In the genomic region with DNA sequence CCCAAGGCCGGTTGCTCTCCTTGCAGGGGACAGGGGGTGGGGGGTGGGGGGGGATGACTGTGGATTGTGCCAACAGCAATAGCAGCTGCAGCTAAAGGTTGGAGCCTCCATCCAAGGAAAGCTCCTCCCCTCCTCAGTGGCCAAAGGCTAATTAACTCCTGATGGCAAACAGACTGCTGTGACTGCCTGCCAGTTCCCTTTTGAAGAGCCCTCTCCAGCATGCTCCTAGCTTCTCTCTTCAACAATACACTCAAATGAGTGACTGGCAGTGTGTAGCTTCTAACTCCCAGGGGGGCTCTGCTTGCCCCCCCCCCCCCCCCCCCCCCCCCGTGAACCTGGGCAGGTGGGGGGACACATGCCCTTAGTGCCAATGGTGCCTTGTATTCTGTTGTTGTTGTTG, we compare ENCODE assay signal across 10 mouse cellular contexts.
DNase-seq lines count a peak whose midpoint lies in the region; ATAC-seq and TF ChIP-seq lines count a peak whose summit lies in the region.
"Had no signal": no experiment of that assay in that cellular context is flagged by ENCODE, and none has a peak within 500 bp of the region (broad histone marks: within the 10 kb centered on the region; RNA-seq: fewer than 3 reads in every experiment).

No protein-coding gene starts in this region.

- TF ChIP-seq EP300 in liver, postnatal 0 days (IDR thresholded peaks at IDR 0.05; ENCODE audit: low read depth): no peak

- TF ChIP-seq CTCF in liver, postnatal 0 days (IDR thresholded peaks at IDR 0.05; ENCODE audit: low read depth): no peak

- H3K9me3 ChIP-seq in forebrain, embryonic 11.5 days (ENCODE audit: control insufficient read depth, low read length): no peaks in the 10 kb centered on the region
- no peaks in the 10 kb centered on the region for H3K9me3 ChIP-seq in liver, postnatal 0 days (ENCODE audit: low read length)

- no peaks in the 10 kb centered on the region for H3K36me3 ChIP-seq in forebrain, embryonic 11.5 days (ENCODE audit: control insufficient read depth, insufficient read depth, low read length)
- H3K36me3 ChIP-seq in liver, postnatal 0 days (replicated peaks; ENCODE audit: insufficient read depth, low read length): no peaks in the 10 kb centered on the region

- DNase-seq in gastrocnemius, postnatal 25 days: peak; percentile 17
- no peak for DNase-seq in gastrocnemius, adult 8-10 months (ENCODE audit: low spot score in 2 of 2)
- peak; percentile 4 for DNase-seq in NIH3T3 (ENCODE audit: low read depth)
- peak; percentile 65 for DNase-seq in forebrain, embryonic 11.5 days (ENCODE audit: low spot score)
- DNase-seq in kidney, postnatal 10 days: peak; percentile 26
- DNase-seq in liver, postnatal 0 days: no peak
- no peak for DNase-seq in heart, postnatal 4 days
- DNase-seq in heart, adult 8-10 months (ENCODE audit: low spot score): no peak
- DNase-seq: cerebellum, adult 8-10 months had no signal

- no peak overlapping the region for H3K9ac ChIP-seq in forebrain, embryonic 11.5 days (ENCODE audit: low read length)
- no peak overlapping the region for H3K9ac ChIP-seq in liver, postnatal 0 days (replicated peaks)

- no peak overlapping the region for H3K27ac ChIP-seq in forebrain, embryonic 11.5 days (ENCODE audit: low read depth, low read length)
- H3K27ac ChIP-seq in liver, postnatal 0 days (ENCODE audit: low read depth): no peak overlapping the region

- H3K4me1 ChIP-seq in forebrain, embryonic 11.5 days (replicated peaks; ENCODE audit: control insufficient read depth, insufficient read depth, low read length): peaks cover 3% of the 10 kb centered on the region; the same call in 1 of the 2 replicates
- no peaks in the 10 kb centered on the region for H3K4me1 ChIP-seq in liver, postnatal 0 days (ENCODE audit: insufficient read depth)

- no peaks in the 10 kb centered on the region for H3K27me3 ChIP-seq in forebrain, embryonic 11.5 days (ENCODE audit: control insufficient read depth, insufficient read depth, low read length)
- no peaks in the 10 kb centered on the region for H3K27me3 ChIP-seq in liver, postnatal 0 days (ENCODE audit: insufficient read depth, low read length)

- H3K4me3 ChIP-seq in forebrain, embryonic 11.5 days (ENCODE audit: low read depth, low read length): no peak overlapping the region
- no peak overlapping the region for H3K4me3 ChIP-seq in liver, postnatal 0 days (ENCODE audit: low read depth, low read length)

- peak; percentile 76 for ATAC-seq in forebrain, embryonic 11.5 days (replicated peaks; ENCODE audit: low FRiP score)
- ATAC-seq in liver, postnatal 0 days: no peak
- ATAC-seq: inflammation-experienced regulatory T-cells, adult 6 months had no signal

- WGBS in forebrain, embryonic 11.5 days: 0% methylated on average over 1 of the region's 2 CpGs
- 68% methylated on average over 1 of the region's 2 CpGs for WGBS in liver, postnatal 0 days (ENCODE audit: insufficient replicate concordance)

- no peak overlapping the region for H3K4me2 ChIP-seq in forebrain, embryonic 11.5 days (ENCODE audit: low read depth, low read length, severe bottlenecking)
- no peak overlapping the region for H3K4me2 ChIP-seq in liver, postnatal 0 days (ENCODE audit: low read depth, low read length)

Comparison
In these comparisons a context has a peak if more than half of its experiments do, and no peak if none do; other contexts are left out.
1. DNase-seq: peak in gastrocnemius, postnatal 25 days (single experiment), NIH3T3 (single experiment), forebrain, embryonic 11.5 days (single experiment) and kidney, postnatal 10 days (single experiment); none in gastrocnemius, adult 8-10 months (0 of 2), liver, postnatal 0 days (single experiment), heart, postnatal 4 days (single experiment) and heart, adult 8-10 months (single experiment).